ENCODE assay signal across 10 mouse cellular contexts in the genomic region with DNA sequence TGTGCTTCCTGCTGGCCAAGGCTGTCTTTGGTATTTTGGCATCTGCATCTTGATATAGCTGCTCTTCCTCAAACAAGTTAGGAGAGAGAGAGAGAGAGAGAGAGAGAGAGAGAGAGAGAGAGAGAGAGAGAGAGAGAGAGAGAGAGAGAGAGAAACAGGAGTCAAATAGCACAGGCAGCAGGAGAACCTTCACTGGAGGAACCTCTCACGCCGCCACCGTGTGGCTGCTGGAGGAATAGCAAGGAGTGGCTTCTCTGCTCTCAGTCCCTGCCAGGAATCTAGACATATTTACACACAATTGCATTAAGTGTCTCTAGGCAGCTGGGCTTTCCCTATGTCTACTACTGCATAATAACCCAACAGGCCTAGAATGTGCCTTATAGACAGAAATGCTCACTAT. TPM values are rescaled to one million over a fixed set of nuclear protein-coding genes. Genes with fewer than 3 reads are reported as not detected.
DNase-seq lines count a peak whose midpoint lies in the region; ATAC-seq lines count a peak whose summit lies in the region.
"Not testable (repeated sequence)": the region's sequence is repeated elsewhere in the genome, so short reads cannot be mapped to it uniquely, and the experiment has no call there.
"Had no signal": no experiment of that assay in that cellular context is flagged by ENCODE, and none has a peak within 500 bp of the region (broad histone marks: within the 10 kb centered on the region; RNA-seq: fewer than 3 reads in every experiment).

No protein-coding gene starts in this region.

- not testable (repeated sequence) for H3K27me3 ChIP-seq in forebrain, embryonic 14.5 days (replicated peaks; ENCODE audit: control insufficient read depth, insufficient read depth, low read length)
- H3K27me3 ChIP-seq in hindbrain, embryonic 14.5 days (ENCODE audit: control insufficient read depth, insufficient read depth, low read length) = peaks cover 10% of the 10 kb centered on the region

- not testable (repeated sequence) for H3K9me3 ChIP-seq in forebrain, embryonic 14.5 days (replicated peaks; ENCODE audit: control insufficient read depth, low read length); hindbrain, embryonic 14.5 days (ENCODE audit: control insufficient read depth, low read length)

- WGBS in forebrain, embryonic 14.5 days = 2% methylated on average over 3 of the region's 3 CpGs
- 0% methylated on average over 3 of the region's 3 CpGs for whole genome bisulfite sequencing in hindbrain, embryonic 14.5 days

- not testable (repeated sequence) for H3K9ac ChIP-seq in forebrain, embryonic 14.5 days (ENCODE audit: low read length); hindbrain, embryonic 14.5 days

- peak; percentile 71 for DNase-seq in MN1 (ENCODE audit: low spot score)
- DNase-seq in cerebellum, adult 18-20 months = peak; percentile 75 to 81
- peak; percentile 77 for DNase-seq in forebrain, embryonic 14.5 days (ENCODE audit: low spot score)
- peak; percentile 78 for DNase-seq in hindbrain, embryonic 14.5 days (ENCODE audit: low spot score)
- DNase-seq in layer of hippocampus, postnatal 36 days = peak; percentile 52 to 58
- DNase-seq in right cerebral cortex, adult 2 months (ENCODE audit: low spot score in 2 of 2) = peak; percentile 71 to 76
- DNase-seq in urinary bladder, postnatal 25 days (ENCODE audit: low spot score) = peak; percentile 65

- ATAC-seq in forebrain, embryonic 14.5 days = peak; percentile 65; the same call in 1 of the 2 replicates
- ATAC-seq in hindbrain, embryonic 14.5 days (ENCODE audit: low FRiP score) = not testable (repeated sequence)
- peak; percentile 95 for ATAC-seq in megakaryocyte, adult 5-6 weeks (ENCODE audit: poor library complexity, severe bottlenecking)

- H3K36me3 ChIP-seq in forebrain, embryonic 14.5 days (ENCODE audit: control insufficient read depth, insufficient read depth, low read length); hindbrain, embryonic 14.5 days (replicated peaks; ENCODE audit: control insufficient read depth, insufficient read depth): not testable (repeated sequence)

- H3K4me1 ChIP-seq in forebrain, embryonic 14.5 days (ENCODE audit: control insufficient read depth, insufficient read depth, low read length); hindbrain, embryonic 14.5 days (replicated peaks; ENCODE audit: control insufficient read depth, insufficient read depth, low read length): not testable (repeated sequence)

- H3K4me2 ChIP-seq in forebrain, embryonic 14.5 days (ENCODE audit: low read length); hindbrain, embryonic 14.5 days (replicated peaks): not testable (repeated sequence)

- not testable (repeated sequence) for H3K4me3 ChIP-seq in forebrain, embryonic 14.5 days (ENCODE audit: low read depth, low read length); hindbrain, embryonic 14.5 days (replicated peaks; ENCODE audit: low read length)

- H3K27ac ChIP-seq in forebrain, embryonic 14.5 days (ENCODE audit: low read depth, low read length); hindbrain, embryonic 14.5 days: not testable (repeated sequence)

RNA-seq across cellular contexts. Expression of a gene that starts 4.0 kb away (rescaled TPM):
- polyA plus RNA-seq in forebrain, embryonic 14.5 days (2014; fragmentation: Nextera tagmentation; extraction: Ambion mirVana) = not detected in 2 replicates
- polyA plus RNA-seq in hindbrain, embryonic 14.5 days (2014; fragmentation: Nextera tagmentation; extraction: Ambion mirVana) = not detected in 2 replicates
- not detected for total RNA-seq in layer of hippocampus, postnatal 36 days (2021)
- total RNA-seq in megakaryocyte, adult 5-6 weeks (2015) = not detected in 2 replicates
- not detected in 2 replicates for total RNA-seq in megakaryocyte, adult 5-6 weeks (2017)
- polyA plus RNA-seq: myocyte had no signal

RNA-seq across cellular contexts. Expression of a gene that starts 18.7 kb away (rescaled TPM):
- polyA plus RNA-seq in forebrain, embryonic 14.5 days (2014; fragmentation: Nextera tagmentation; extraction: Ambion mirVana) = not detected in 2 replicates
- polyA plus RNA-seq in hindbrain, embryonic 14.5 days (2014; fragmentation: Nextera tagmentation; extraction: Ambion mirVana) = not detected in 2 replicates
- total RNA-seq in layer of hippocampus, postnatal 36 days (2021) = not detected
- total RNA-seq in megakaryocyte, adult 5-6 weeks (2015) = not detected in 2 replicates
- not detected in 2 replicates for total RNA-seq in megakaryocyte, adult 5-6 weeks (2017)
- polyA plus RNA-seq: myocyte had no signal

RNA-seq across cellular contexts. Expression of a gene that starts 20.0 kb away (rescaled TPM):
- not detected in 2 replicates for polyA plus RNA-seq in forebrain, embryonic 14.5 days (2014; fragmentation: Nextera tagmentation; extraction: Ambion mirVana)
- not detected in 2 replicates for polyA plus RNA-seq in hindbrain, embryonic 14.5 days (2014; fragmentation: Nextera tagmentation; extraction: Ambion mirVana)
- not detected for total RNA-seq in layer of hippocampus, postnatal 36 days (2021)
- total RNA-seq in megakaryocyte, adult 5-6 weeks (2015) = not detected in 2 replicates
- total RNA-seq in megakaryocyte, adult 5-6 weeks (2017) = not detected in 2 replicates
- polyA plus RNA-seq: embryonic facial prominence, embryonic 15.5 days; myocyte had no signal

RNA-seq across cellular contexts. Expression of a gene that starts 25.2 kb away (rescaled TPM):
- polyA plus RNA-seq in forebrain, embryonic 14.5 days (2014; fragmentation: Nextera tagmentation; extraction: Ambion mirVana) = not detected in 2 replicates
- not detected in 2 replicates for polyA plus RNA-seq in hindbrain, embryonic 14.5 days (2014; fragmentation: Nextera tagmentation; extraction: Ambion mirVana)
- total RNA-seq in layer of hippocampus, postnatal 36 days (2021) = not detected
- not detected in 2 replicates for total RNA-seq in megakaryocyte, adult 5-6 weeks (2015)
- not detected in 2 replicates for total RNA-seq in megakaryocyte, adult 5-6 weeks (2017)
- polyA plus RNA-seq: myocyte had no signal

RNA-seq across cellular contexts. Expression of a gene that starts 37.3 kb away (rescaled TPM):
- not detected in 2 replicates for polyA plus RNA-seq in forebrain, embryonic 14.5 days (2014; fragmentation: Nextera tagmentation; extraction: Ambion mirVana)
- polyA plus RNA-seq in hindbrain, embryonic 14.5 days (2014; fragmentation: Nextera tagmentation; extraction: Ambion mirVana) = not detected in 2 replicates
- not detected for total RNA-seq in layer of hippocampus, postnatal 36 days (2021)
- not detected in 2 replicates for total RNA-seq in megakaryocyte, adult 5-6 weeks (2015)
- not detected in 2 replicates for total RNA-seq in megakaryocyte, adult 5-6 weeks (2017)
- polyA plus RNA-seq: myocyte had no signal
